10 mouse cellular contexts compared by ENCODE assay signal in the genomic region with DNA sequence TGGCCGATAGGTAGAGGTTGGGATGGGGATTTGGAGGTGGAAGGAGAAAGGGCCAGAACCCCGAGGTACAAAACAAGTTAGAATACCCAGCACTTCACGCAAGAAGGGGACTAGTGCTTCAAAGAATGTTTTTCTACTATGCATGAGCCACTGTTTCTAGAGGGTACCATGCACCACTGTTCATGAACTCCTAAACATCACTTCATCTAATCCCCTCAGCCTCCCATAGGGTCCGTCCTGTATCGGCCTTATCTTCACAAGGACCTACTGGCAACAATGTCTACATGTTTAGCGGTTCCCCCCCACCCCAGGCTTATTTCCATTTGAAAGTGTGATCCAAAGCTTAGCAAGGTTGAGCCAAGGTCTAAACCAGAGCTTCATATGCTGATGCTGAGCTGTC.
DNase-seq lines count a peak whose midpoint lies in the region; ATAC-seq lines count a peak whose summit lies in the region.
"Had no signal": no experiment of that assay in that cellular context is flagged by ENCODE, and none has a peak within 500 bp of the region (broad histone marks: within the 10 kb centered on the region; RNA-seq: fewer than 3 reads in every experiment).

No protein-coding gene starts in this region.

- H3K4me1 ChIP-seq in heart, embryonic 15.5 days (replicated peaks): peaks cover 3% of the 10 kb centered on the region
- peaks cover 4% of the 10 kb centered on the region for H3K4me1 ChIP-seq in embryonic facial prominence, embryonic 14.5 days (ENCODE audit: control insufficient read depth, insufficient read depth, low read length)
- H3K4me1 ChIP-seq in hindbrain, embryonic 13.5 days (replicated peaks): peaks cover 15% of the 10 kb centered on the region
- H3K4me1 ChIP-seq in midbrain, embryonic 16.5 days (ENCODE audit: control insufficient read depth, insufficient read depth, low read length): peaks cover 7% of the 10 kb centered on the region; the same call in 1 of the 2 replicates

- no peaks in the 10 kb centered on the region for H3K9me3 ChIP-seq in heart, embryonic 15.5 days (replicated peaks)
- H3K9me3 ChIP-seq in embryonic facial prominence, embryonic 14.5 days (ENCODE audit: control insufficient read depth, low read length): no peaks in the 10 kb centered on the region
- no peaks in the 10 kb centered on the region for H3K9me3 ChIP-seq in hindbrain, embryonic 13.5 days
- no peaks in the 10 kb centered on the region for H3K9me3 ChIP-seq in midbrain, embryonic 16.5 days (replicated peaks; ENCODE audit: control insufficient read depth, low read length, poor library complexity, severe bottlenecking)
- H3K9me3 ChIP-seq: heart, embryonic 10.5 days had no signal

- H3K27me3 ChIP-seq in heart, embryonic 15.5 days: no peaks in the 10 kb centered on the region
- H3K27me3 ChIP-seq in embryonic facial prominence, embryonic 14.5 days (replicated peaks; ENCODE audit: control insufficient read depth, insufficient read depth, low read length): no peaks in the 10 kb centered on the region
- no peaks in the 10 kb centered on the region for H3K27me3 ChIP-seq in hindbrain, embryonic 13.5 days
- no peaks in the 10 kb centered on the region for H3K27me3 ChIP-seq in midbrain, embryonic 16.5 days (ENCODE audit: control insufficient read depth, insufficient read depth, low read depth, low read length)

- no peak overlapping the region for H3K4me3 ChIP-seq in heart, embryonic 15.5 days
- no peak overlapping the region for H3K4me3 ChIP-seq in embryonic facial prominence, embryonic 14.5 days (ENCODE audit: low read depth, low read length)
- no peak overlapping the region for H3K4me3 ChIP-seq in hindbrain, embryonic 13.5 days
- no peak overlapping the region for H3K4me3 ChIP-seq in midbrain, embryonic 16.5 days (ENCODE audit: low read depth, low read length)
- H3K4me3 ChIP-seq: heart, embryonic 10.5 days had no signal

- 64% methylated on average over 6 of the region's 6 CpGs for whole genome bisulfite sequencing in heart, embryonic 15.5 days
- WGBS in embryonic facial prominence, embryonic 14.5 days: 62% methylated on average over 6 of the region's 6 CpGs
- 62% methylated on average over 6 of the region's 6 CpGs for WGBS in hindbrain, embryonic 13.5 days
- WGBS in midbrain, embryonic 16.5 days: 45% methylated on average over 6 of the region's 6 CpGs

- no peak overlapping the region for H3K4me2 ChIP-seq in heart, embryonic 15.5 days
- no peak overlapping the region for H3K4me2 ChIP-seq in embryonic facial prominence, embryonic 14.5 days (ENCODE audit: low read depth, low read length)
- H3K4me2 ChIP-seq in hindbrain, embryonic 13.5 days: 0 out of 2 replicates have a peak overlapping the region, but pooled peaks have one; percentile 40
- 0 out of 2 replicates have a peak overlapping the region, but pooled peaks have one; percentile 31 for H3K4me2 ChIP-seq in midbrain, embryonic 16.5 days (ENCODE audit: low read length)

- H3K36me3 ChIP-seq in heart, embryonic 15.5 days: no peaks in the 10 kb centered on the region
- H3K36me3 ChIP-seq in embryonic facial prominence, embryonic 14.5 days (ENCODE audit: control insufficient read depth, insufficient read depth, low read length): no peaks in the 10 kb centered on the region
- no peaks in the 10 kb centered on the region for H3K36me3 ChIP-seq in hindbrain, embryonic 13.5 days
- H3K36me3 ChIP-seq in midbrain, embryonic 16.5 days (ENCODE audit: control insufficient read depth, insufficient read depth, low read length): no peaks in the 10 kb centered on the region
- H3K36me3 ChIP-seq: heart, embryonic 10.5 days had no signal

- peak overlapping the region; percentile 43; the same call in 1 of the 2 replicates for H3K27ac ChIP-seq in heart, embryonic 15.5 days
- H3K27ac ChIP-seq in embryonic facial prominence, embryonic 14.5 days (replicated peaks; ENCODE audit: low read depth, low read length): no peak overlapping the region
- no peak overlapping the region for H3K27ac ChIP-seq in hindbrain, embryonic 13.5 days
- peak overlapping the region; percentile 19; the same call in 1 of the 2 replicates for H3K27ac ChIP-seq in midbrain, embryonic 16.5 days (ENCODE audit: low read length)
- H3K27ac ChIP-seq: macrophage had no signal

- intact Hi-C loops in heart, postnatal 14 days (cut with DNase I): loop anchor here (2.0 kb wide), 1 partner anchor 203 kb away; no protein-coding TSS in a partner anchor
- intact Hi-C loops in left cerebral cortex, postnatal 25 days (cut with DNase I): loop anchor here (2.0 to 10.0 kb wide), 3 partner anchors 207 to 373 kb away; a partner anchor contains a TSS

- ATAC-seq in heart, embryonic 15.5 days (replicated peaks; ENCODE audit: insufficient number of reproducible peaks, insufficient read depth, low FRiP score, low read depth): no peak
- no peak for ATAC-seq in embryonic facial prominence, embryonic 14.5 days (ENCODE audit: low read depth)
- peak; percentile 53 for ATAC-seq in hindbrain, embryonic 13.5 days (ENCODE audit: low FRiP score)
- ATAC-seq in midbrain, embryonic 16.5 days: peak; percentile 46
- ATAC-seq in megakaryocyte progenitor cell, adult 5-6 weeks (replicated peaks; ENCODE audit: poor library complexity): no peak

- no peak overlapping the region for H3K9ac ChIP-seq in heart, embryonic 15.5 days
- peak overlapping the region; percentile 25; the same call in 1 of the 2 replicates for H3K9ac ChIP-seq in embryonic facial prominence, embryonic 14.5 days (ENCODE audit: low read depth, low read length)
- no peak overlapping the region for H3K9ac ChIP-seq in hindbrain, embryonic 13.5 days
- H3K9ac ChIP-seq in midbrain, embryonic 16.5 days (ENCODE audit: low read depth, low read length): no peak overlapping the region

- no peak for DNase-seq in heart, postnatal 14 days
- no peak for DNase-seq in embryonic facial prominence, embryonic 14.5 days (ENCODE audit: low spot score)
- no peak for DNase-seq in thymus, postnatal 14 days
- no peak for DNase-seq in left cerebral cortex, postnatal 25 days (ENCODE audit: low spot score in 2 of 2)

Comparison
In these comparisons a context has a peak if more than half of its experiments do, and no peak if none do; other contexts are left out.
1. ATAC-seq: peak in hindbrain, embryonic 13.5 days (single experiment) and midbrain, embryonic 16.5 days (single experiment); none in heart, embryonic 15.5 days (single experiment), embryonic facial prominence, embryonic 14.5 days (single experiment) and megakaryocyte progenitor cell, adult 5-6 weeks (single experiment).
2. H3K27ac ChIP-seq: peak in heart, embryonic 15.5 days (single experiment) and midbrain, embryonic 16.5 days (single experiment); none in embryonic facial prominence, embryonic 14.5 days (single experiment) and hindbrain, embryonic 13.5 days (single experiment).
3. H3K4me2 ChIP-seq: peak in hindbrain, embryonic 13.5 days (single experiment) and midbrain, embryonic 16.5 days (single experiment); none in heart, embryonic 15.5 days (single experiment) and embryonic facial prominence, embryonic 14.5 days (single experiment).